43 mouse cellular contexts compared by ENCODE assay signal in genomic region chrX:144421091-144421490, GRCm38 (mm10). TPM values are rescaled to one million over a fixed set of nuclear protein-coding genes. Genes with fewer than 3 reads are reported as not detected.
"Had no signal": no experiment of that assay in that cellular context is flagged by ENCODE, and none has a peak within 500 bp of the region (broad histone marks: within the 10 kb centered on the region; RNA-seq: fewer than 3 reads in every experiment).

No protein-coding gene starts in this region.

- H3K4me3 ChIP-seq: limb, embryonic 10.5 days; limb, embryonic 12.5 days; limb, embryonic 13.5 days; limb, embryonic 15.5 days; liver, embryonic 12.5 days; liver, embryonic 13.5 days; liver, embryonic 15.5 days; lung, embryonic 15.5 days; megakaryocyte, embryonic 14.5 days; midbrain, embryonic 10.5 days; midbrain, embryonic 12.5 days; midbrain, embryonic 13.5 days; midbrain, embryonic 15.5 days; myocyte; neural tube, embryonic 12.5 days had no signal

- H3K27ac ChIP-seq: limb, embryonic 10.5 days; limb, embryonic 12.5 days; limb, embryonic 13.5 days; limb, embryonic 15.5 days; liver, embryonic 12.5 days; liver, embryonic 13.5 days; liver, embryonic 14.5 days; liver, embryonic 15.5 days; lung, embryonic 15.5 days; macrophage; midbrain, embryonic 10.5 days; midbrain, embryonic 12.5 days; midbrain, embryonic 13.5 days; midbrain, embryonic 15.5 days; neural tube, embryonic 12.5 days had no signal

- H3K9me3 ChIP-seq: limb, embryonic 10.5 days; limb, embryonic 12.5 days; limb, embryonic 13.5 days; limb, embryonic 15.5 days; liver, embryonic 12.5 days; liver, embryonic 13.5 days; liver, embryonic 15.5 days; lung, embryonic 15.5 days; megakaryocyte, embryonic 14.5 days; midbrain, embryonic 10.5 days; midbrain, embryonic 12.5 days; midbrain, embryonic 13.5 days; midbrain, embryonic 15.5 days; neural tube, embryonic 12.5 days had no signal

- H3K27me3 ChIP-seq: limb, embryonic 12.5 days; limb, embryonic 15.5 days; liver, embryonic 12.5 days; liver, embryonic 13.5 days; liver, embryonic 15.5 days; lung, embryonic 15.5 days; midbrain, embryonic 12.5 days; midbrain, embryonic 13.5 days; midbrain, embryonic 15.5 days; neural tube, embryonic 12.5 days had no signal

- H3K4me1 ChIP-seq: limb, embryonic 10.5 days; limb, embryonic 12.5 days; limb, embryonic 13.5 days; limb, embryonic 15.5 days; liver, embryonic 12.5 days; liver, embryonic 13.5 days; liver, embryonic 15.5 days; lung, embryonic 15.5 days; megakaryocyte, embryonic 14.5 days; midbrain, embryonic 10.5 days; midbrain, embryonic 12.5 days; midbrain, embryonic 13.5 days; midbrain, embryonic 15.5 days; neural tube, embryonic 12.5 days had no signal

- H3K36me3 ChIP-seq: limb, embryonic 10.5 days; limb, embryonic 12.5 days; limb, embryonic 13.5 days; limb, embryonic 15.5 days; liver, embryonic 12.5 days; liver, embryonic 13.5 days; liver, embryonic 15.5 days; lung, embryonic 15.5 days; midbrain, embryonic 10.5 days; midbrain, embryonic 12.5 days; midbrain, embryonic 13.5 days; midbrain, embryonic 15.5 days; neural tube, embryonic 12.5 days had no signal

- DNase-seq: left cerebral cortex, postnatal 4 days; liver; liver, embryonic 13.5 days; liver, postnatal 0 days; lung, adult 18-20 months; lung, adult 2 months; lung, embryonic 14.5 days; lung, postnatal 10 days; lung, postnatal 14 days; lung, postnatal 36 days; lung, postnatal 4 days; midbrain, embryonic 14.5 days had no signal

- H3K4me2 ChIP-seq: limb, embryonic 12.5 days; limb, embryonic 13.5 days; limb, embryonic 15.5 days; liver, embryonic 11.5 days; liver, embryonic 12.5 days; liver, embryonic 13.5 days; liver, embryonic 15.5 days; lung, embryonic 14.5 days; lung, embryonic 15.5 days; midbrain, embryonic 11.5 days; midbrain, embryonic 12.5 days; midbrain, embryonic 13.5 days; midbrain, embryonic 15.5 days; neural tube, embryonic 12.5 days had no signal

- H3K9ac ChIP-seq: limb, embryonic 12.5 days; limb, embryonic 13.5 days; limb, embryonic 15.5 days; liver, embryonic 12.5 days; liver, embryonic 13.5 days; liver, embryonic 14.5 days; liver, embryonic 15.5 days; liver, postnatal 0 days; lung, embryonic 14.5 days; lung, embryonic 15.5 days; midbrain, embryonic 12.5 days; midbrain, embryonic 13.5 days; midbrain, embryonic 15.5 days; neural tube, embryonic 12.5 days had no signal

- ATAC-seq: liver, embryonic 12.5 days; liver, postnatal 0 days; lung, postnatal 0 days; midbrain, embryonic 13.5 days; midbrain, embryonic 15.5 days; midbrain, embryonic 16.5 days had no signal

RNA-seq across cellular contexts. Expression of gene Trpc5os, which starts 35.3 kb away (rescaled TPM):
- total RNA-seq: left cerebral cortex, postnatal 10 days; left cerebral cortex, postnatal 14 days; left cerebral cortex, postnatal 25 days; left cerebral cortex, postnatal 4 days; liver, adult 2 months; megakaryocyte progenitor cell, adult 5-6 weeks; megakaryocyte, adult 5-6 weeks; megakaryocyte-erythroid progenitor cell, adult 5-6 weeks; midbrain, postnatal 0 days; monocyte, adult 5-6 weeks had no signal
- polyA plus RNA-seq: limb, embryonic 10.5 days; limb, embryonic 11.5 days; limb, embryonic 12.5 days; limb, embryonic 15.5 days; liver, adult 2 months; liver, embryonic 12.5 days; liver, embryonic 13.5 days; liver, embryonic 15.5 days; liver, postnatal 0 days; lung, adult 2 months; lung, embryonic 14.5 days; lung, embryonic 15.5 days; lung, postnatal 0 days; macrophage; midbrain, embryonic 10.5 days; midbrain, embryonic 11.5 days; midbrain, embryonic 12.5 days; midbrain, embryonic 13.5 days; midbrain, embryonic 14.5 days; midbrain, embryonic 16.5 days; myocyte; neural tube, embryonic 11.5 days; neural tube, embryonic 12.5 days had no signal
